Mouse (Mus musculus): ENCODE measurements around the gene Pced1b. TPM values are rescaled to one million over a fixed set of nuclear protein-coding genes. Genes with fewer than 3 reads are reported as not detected.
A peak's percentile ranks its signal among the peaks of the same experiment; 100 is the strongest.

Pced1b gene
- total and polyA plus RNA-seq, 2 experiments, result 0.92 to 5.6 TPM

- H3K27ac ChIP-seq (replicated peaks; ENCODE audit: insufficient read depth, low read depth, low read length), result no peak overlapping the region
- DNase-seq (ENCODE audit: extremely low read depth, low read depth, low spot score), result peak; percentile 62
- H3K4me1 ChIP-seq (ENCODE audit: control insufficient read depth, insufficient read depth, low read length), result peaks cover 12% of the 10 kb centered on the region
- 49% methylated on average over 14 of the region's 14 CpGs for WGBS
- H3K4me3 ChIP-seq (ENCODE audit: insufficient read depth, low read depth, low read length), result no peak overlapping the region
- peaks cover 6% of the 10 kb centered on the region; the same call in 1 of the 2 replicates for H3K79me2 ChIP-seq (ENCODE audit: control insufficient read depth, insufficient read depth, low read length)
- TF ChIP-seq CTCF (IDR thresholded peaks at IDR 0.05; ENCODE audit: low read depth, low read length) (no peak), POLR2A (IDR thresholded peaks at IDR 0.05; ENCODE audit: extremely low read depth, insufficient read depth, low read length) (no peak)
- no peaks in the 10 kb centered on the region for H3K36me3 ChIP-seq (ENCODE audit: control insufficient read depth, insufficient read depth, low read length)
- H3K27me3 ChIP-seq (ENCODE audit: control insufficient read depth, insufficient read depth, low read length), result no peaks in the 10 kb centered on the region
- H3K9ac ChIP-seq (ENCODE audit: low read depth, low read length), result no peak overlapping the region
These were observed 19.4 kb downstream of the Pced1b start for GRCm38 (mm10) chr15:97266236-97266845.

DNA sequence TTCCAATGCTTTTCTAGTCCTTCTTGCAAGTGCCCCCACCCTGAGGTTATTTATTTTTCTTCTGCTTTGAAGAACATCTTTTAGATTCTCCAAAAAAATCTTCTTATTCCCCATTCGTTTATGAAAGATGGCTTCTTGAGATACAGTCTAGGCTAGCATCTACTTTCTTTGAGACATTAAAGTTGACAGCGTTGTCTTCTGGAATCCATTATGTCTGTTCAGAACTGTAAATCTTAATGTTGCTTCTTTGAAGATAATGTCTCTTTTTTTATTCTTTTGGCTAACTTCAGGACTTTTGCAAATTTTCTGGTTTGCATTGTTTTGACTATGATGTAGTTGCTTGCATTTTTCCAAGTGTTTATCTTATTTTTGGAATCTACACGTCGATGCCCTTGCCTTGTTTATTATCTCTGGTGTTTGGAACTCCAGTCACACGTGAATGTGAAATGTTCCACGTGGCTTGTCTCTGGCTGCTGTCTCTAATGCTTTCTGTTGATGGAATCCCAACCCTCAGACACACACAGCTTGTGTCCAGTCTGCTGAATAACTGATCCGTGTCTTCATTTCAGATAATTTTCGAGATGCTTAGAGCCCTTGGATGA, 20.3 kb downstream of the Pced1b start:
- Histone ChIP-seq H3K27me3 (ENCODE audit: control insufficient read depth, insufficient read depth, low read length) (no peaks in the 10 kb centered on the region), H3K4me3 (ENCODE audit: insufficient read depth, low read depth, low read length) (no peak overlapping the region), H3K27ac (replicated peaks; ENCODE audit: insufficient read depth, low read depth, low read length) (no peak overlapping the region), H3K9ac (ENCODE audit: low read depth, low read length) (no peak overlapping the region), H3K36me3 (ENCODE audit: control insufficient read depth, insufficient read depth, low read length) (no peaks in the 10 kb centered on the region), H3K4me1 (ENCODE audit: control insufficient read depth, insufficient read depth, low read length) (peaks cover 18% of the 10 kb centered on the region), H3K79me2 (ENCODE audit: control insufficient read depth, insufficient read depth, low read length) (peaks cover 3% of the 10 kb centered on the region; the same call in 1 of the 2 replicates)
- 69% methylated on average over 8 of the region's 8 CpGs for WGBS
- DNase-seq (ENCODE audit: extremely low read depth, low read depth, low spot score), result no peak
- TF ChIP-seq POLR2A (IDR thresholded peaks at IDR 0.05; ENCODE audit: extremely low read depth, insufficient read depth, low read length) (no peak), CTCF (IDR thresholded peaks at IDR 0.05; ENCODE audit: low read depth, low read length) (no peak)

DNA sequence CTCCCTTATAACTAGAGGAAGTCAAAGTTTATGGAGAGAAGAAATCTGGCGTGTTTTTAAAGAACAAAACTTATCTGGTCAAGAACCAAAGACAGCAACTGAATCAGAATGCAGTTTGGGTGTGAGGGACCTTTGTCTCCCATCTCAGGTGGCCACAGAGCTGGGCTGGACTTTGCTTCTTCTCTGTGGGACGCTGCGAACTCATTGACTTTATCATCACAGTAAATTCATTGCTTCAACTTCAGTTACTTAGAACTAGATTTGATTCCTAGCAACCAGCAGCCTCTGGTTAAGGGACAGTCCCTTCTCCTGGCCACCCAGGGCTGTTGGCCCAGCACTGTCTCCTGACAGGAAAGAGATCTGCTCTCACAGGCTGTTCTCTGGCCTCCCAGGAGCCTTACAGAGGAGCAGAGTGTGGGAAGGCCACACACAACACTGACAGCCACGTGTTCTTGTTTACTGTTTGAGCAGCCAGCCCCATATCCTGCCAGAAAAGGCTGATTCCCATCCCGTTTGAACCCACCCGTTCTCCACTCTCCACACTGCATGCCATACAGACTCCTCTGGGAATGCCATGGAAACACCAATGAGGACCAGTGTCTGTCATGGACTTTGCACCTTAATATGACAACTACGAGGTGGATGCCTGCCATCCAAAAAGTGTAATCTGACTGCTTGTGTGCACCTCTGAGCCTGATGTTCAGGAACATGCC, 25.2 kb downstream of the Pced1b start:
- Histone ChIP-seq H3K4me1 (ENCODE audit: control insufficient read depth, insufficient read depth, low read length) (peaks cover 27% of the 10 kb centered on the region), H3K4me3 (ENCODE audit: insufficient read depth, low read depth, low read length) (no peak overlapping the region), H3K79me2 (ENCODE audit: control insufficient read depth, insufficient read depth, low read length) (no peaks in the 10 kb centered on the region), H3K27me3 (ENCODE audit: control insufficient read depth, insufficient read depth, low read length) (no peaks in the 10 kb centered on the region), H3K27ac (replicated peaks; ENCODE audit: insufficient read depth, low read depth, low read length) (peak overlapping the region; percentile 76), H3K9ac (ENCODE audit: low read depth, low read length) (no peak overlapping the region), H3K36me3 (ENCODE audit: control insufficient read depth, insufficient read depth, low read length) (no peaks in the 10 kb centered on the region)
- peak; percentile 98 for DNase-seq (ENCODE audit: extremely low read depth, low read depth, low spot score)
- TF ChIP-seq CTCF (IDR thresholded peaks at IDR 0.05; ENCODE audit: low read depth, low read length) (no peak), POLR2A (IDR thresholded peaks at IDR 0.05; ENCODE audit: extremely low read depth, insufficient read depth, low read length) (no peak)
- WGBS, result 14% methylated on average over 7 of the region's 7 CpGs

DNA sequence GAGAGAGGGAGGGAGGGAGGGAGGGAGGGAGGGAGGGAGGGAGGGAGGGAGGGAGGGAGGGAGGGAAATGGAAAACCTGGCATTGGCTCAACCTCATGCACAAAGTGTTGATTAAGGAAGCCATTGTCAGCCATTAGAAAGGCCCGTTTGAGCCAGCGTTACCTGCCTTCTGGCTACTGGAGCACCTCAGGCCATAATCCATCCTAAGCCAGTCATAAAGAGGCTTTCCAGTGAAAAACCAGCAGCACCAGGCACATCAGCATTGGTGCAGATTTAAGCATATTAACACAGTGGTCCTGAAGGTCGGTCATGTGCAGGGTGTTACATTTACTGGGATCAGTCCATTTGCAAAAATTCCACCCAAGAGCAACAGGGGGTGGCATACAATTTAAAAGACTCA, 25.9 kb downstream of the Pced1b start:
- peak overlapping the region; percentile 75 for H3K27ac ChIP-seq (replicated peaks; ENCODE audit: insufficient read depth, low read depth, low read length)
- no peak overlapping the region for H3K9ac ChIP-seq (ENCODE audit: low read depth, low read length)
- no peaks in the 10 kb centered on the region for H3K36me3 ChIP-seq (ENCODE audit: control insufficient read depth, insufficient read depth, low read length)
- TF ChIP-seq CTCF (IDR thresholded peaks at IDR 0.05; ENCODE audit: low read depth, low read length), result no peak
- no peak for TF ChIP-seq POLR2A (IDR thresholded peaks at IDR 0.05; ENCODE audit: extremely low read depth, insufficient read depth, low read length)
- no peaks in the 10 kb centered on the region for H3K27me3 ChIP-seq (ENCODE audit: control insufficient read depth, insufficient read depth, low read length)
- WGBS, result 40% methylated on average over 3 of the region's 3 CpGs
- DNase-seq (ENCODE audit: extremely low read depth, low read depth, low spot score), result no peak
- no peak overlapping the region for H3K4me3 ChIP-seq (ENCODE audit: insufficient read depth, low read depth, low read length)
- no peaks in the 10 kb centered on the region for H3K79me2 ChIP-seq (ENCODE audit: control insufficient read depth, insufficient read depth, low read length)
- H3K4me1 ChIP-seq (ENCODE audit: control insufficient read depth, insufficient read depth, low read length), result peaks cover 27% of the 10 kb centered on the region

DNA sequence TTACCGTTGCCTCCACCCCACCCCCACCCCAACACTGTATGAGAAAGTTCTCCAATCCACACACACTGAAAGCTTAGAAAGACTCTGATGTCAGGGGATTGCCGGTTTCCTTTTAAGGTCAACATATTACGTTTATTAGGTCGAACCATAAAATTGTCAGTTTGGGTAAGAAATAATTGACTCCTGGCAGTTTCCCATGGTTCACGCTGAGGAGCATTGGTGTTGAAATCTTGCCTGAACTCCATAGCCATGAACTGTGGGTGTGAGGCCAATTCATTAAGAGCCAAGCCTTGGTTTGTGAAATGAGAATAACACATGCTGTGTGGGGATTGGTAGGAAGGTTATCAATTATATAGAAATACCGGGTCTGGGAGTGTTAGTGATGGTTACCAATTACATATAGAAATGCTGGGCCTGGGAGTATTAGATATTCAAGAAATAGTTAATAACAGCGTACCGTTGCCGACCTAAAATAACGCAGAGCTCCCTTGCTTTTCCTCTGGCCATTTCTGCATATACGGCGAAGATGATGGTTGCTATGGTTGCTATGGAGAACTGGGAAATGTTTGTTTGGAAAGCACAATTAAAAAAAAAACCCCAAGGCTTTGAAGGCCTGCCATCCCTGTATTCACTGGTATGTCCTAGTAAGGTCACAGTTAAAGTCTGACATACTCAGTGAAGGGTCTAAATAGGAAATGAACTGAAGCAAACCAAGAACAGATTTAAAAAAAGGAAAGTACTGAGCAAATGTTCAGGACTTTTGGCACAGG, 28.9 kb downstream of the Pced1b start:
- Histone ChIP-seq H3K79me2 (ENCODE audit: control insufficient read depth, insufficient read depth, low read length) (no peaks in the 10 kb centered on the region), H3K9ac (ENCODE audit: low read depth, low read length) (no peak overlapping the region), H3K27ac (replicated peaks; ENCODE audit: insufficient read depth, low read depth, low read length) (no peak overlapping the region), H3K36me3 (ENCODE audit: control insufficient read depth, insufficient read depth, low read length) (no peaks in the 10 kb centered on the region), H3K4me1 (ENCODE audit: control insufficient read depth, insufficient read depth, low read length) (peaks cover 21% of the 10 kb centered on the region), H3K27me3 (ENCODE audit: control insufficient read depth, insufficient read depth, low read length) (no peaks in the 10 kb centered on the region), H3K4me3 (ENCODE audit: insufficient read depth, low read depth, low read length) (no peak overlapping the region)
- 68% methylated on average over 12 of the region's 12 CpGs for WGBS
- no peak for TF ChIP-seq POLR2A (IDR thresholded peaks at IDR 0.05; ENCODE audit: extremely low read depth, insufficient read depth, low read length)
- no peak for TF ChIP-seq CTCF (IDR thresholded peaks at IDR 0.05; ENCODE audit: low read depth, low read length)
- DNase-seq (ENCODE audit: extremely low read depth, low read depth, low spot score), result peak; percentile 71
